12 mouse cellular contexts compared by ENCODE assay signal in genomic region chr6:86125761-86126160, GRCm38 (mm10).
"Had no signal": no experiment of that assay in that cellular context is flagged by ENCODE, and none has a peak within 500 bp of the region (broad histone marks: within the 10 kb centered on the region; RNA-seq: fewer than 3 reads in every experiment).

No protein-coding gene starts in this region.

- H3K9ac ChIP-seq: liver, embryonic 12.5 days; lung, embryonic 14.5 days; midbrain, embryonic 13.5 days had no signal

- H3K4me3 ChIP-seq: left cerebral cortex, adult 2 months; limb, embryonic 10.5 days; liver, embryonic 12.5 days; midbrain, embryonic 13.5 days had no signal

- H3K27ac ChIP-seq: left cerebral cortex, adult 2 months; limb, embryonic 10.5 days; liver, embryonic 12.5 days; midbrain, embryonic 13.5 days; stomach, postnatal 0 days had no signal

- H3K36me3 ChIP-seq: limb, embryonic 10.5 days had no signal

- H3K4me2 ChIP-seq: liver, embryonic 12.5 days; lung, embryonic 14.5 days; midbrain, embryonic 13.5 days had no signal

- DNase-seq: kidney, adult 9 months; kidney, postnatal 10 days; kidney, postnatal 4 days; lung, embryonic 14.5 days; right cerebral cortex, postnatal 25 days; thymus, postnatal 4 days had no signal

- ATAC-seq: intestine, postnatal 0 days; liver, embryonic 12.5 days had no signal

- H3K9me3 ChIP-seq: limb, embryonic 10.5 days; liver, embryonic 12.5 days; midbrain, embryonic 13.5 days had no signal

- H3K4me1 ChIP-seq: limb, embryonic 10.5 days had no signal

- H3K27me3 ChIP-seq: midbrain, embryonic 13.5 days had no signal
